Mouse (Mus musculus) activated CD4-positive, CD25-positive, alpha-beta regulatory T cell, adult 4 months (primary cell): ENCODE results near the gene Zfp280d. TPM values are rescaled to one million over a fixed set of nuclear protein-coding genes. Genes with fewer than 3 reads are reported as not detected.

ENCODE experiments used
- ATAC-seq: one replicate; pipeline ENCODE4 v1.8.0; 2017
- polyA plus RNA-seq, 2 experiments: library from polyadenylated mRNA; unstranded; fragments of 100-300 nt; shearing (Covaris generic); gene quantifications; one replicate each; pipeline ENCODE4 v1.2.1; 2017

Zfp280d gene
- polyA plus RNA-seq = 10 to 100 TPM; 47.4 to 52.6 TPM

DNA sequence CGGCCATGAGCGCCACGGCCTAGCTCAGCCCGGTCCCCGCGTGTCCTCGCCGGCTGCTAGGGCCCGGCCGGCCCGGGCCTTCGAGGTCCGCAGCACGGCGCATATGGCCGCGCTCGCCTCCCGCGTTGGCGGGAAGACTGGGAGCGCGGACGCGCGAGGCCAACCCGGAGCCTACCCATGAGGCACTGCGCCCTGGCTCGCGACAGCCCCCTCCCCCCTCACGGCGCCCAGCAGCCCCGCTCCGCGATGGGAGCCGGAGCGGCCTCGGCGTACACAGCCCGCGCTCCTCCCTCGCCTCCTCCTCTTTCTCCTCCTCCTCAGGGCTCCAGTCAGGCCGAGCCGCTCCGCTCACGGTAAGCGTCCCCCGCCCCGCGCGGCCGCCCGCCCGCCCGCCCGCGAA is at the start of gene Zfp280d:
Gene Zfp280d (plus strand): TSS at position 184 of the 400 bp plus-strand sequence.
- ATAC-seq = peak; percentile 96

DNA sequence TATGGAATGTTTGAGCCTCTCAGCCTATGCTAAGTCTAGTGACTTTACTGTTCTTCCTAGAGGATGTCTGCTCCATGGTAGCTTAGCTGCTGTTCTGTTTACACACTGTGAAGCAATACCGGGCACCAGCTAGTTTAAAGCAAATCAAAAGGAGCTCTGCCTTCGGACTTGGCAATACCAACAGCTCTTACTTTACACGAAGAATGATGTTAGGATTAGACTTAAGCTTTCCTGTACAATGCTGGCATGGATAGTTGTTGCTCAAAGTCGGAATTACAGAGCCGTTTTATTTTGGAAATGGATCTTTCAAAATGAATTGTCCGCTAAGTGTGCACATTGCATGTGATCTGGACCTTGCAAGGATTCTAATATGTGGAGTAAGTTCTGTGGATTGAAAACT is 48.1 kb upstream of the Zfp280d start:
- no peak for ATAC-seq

- ATAC-seq = no peak
Observed at GRCm38 (mm10) chr9:72252656-72253055, 22.0 kb upstream of the Zfp280d start.

DNA sequence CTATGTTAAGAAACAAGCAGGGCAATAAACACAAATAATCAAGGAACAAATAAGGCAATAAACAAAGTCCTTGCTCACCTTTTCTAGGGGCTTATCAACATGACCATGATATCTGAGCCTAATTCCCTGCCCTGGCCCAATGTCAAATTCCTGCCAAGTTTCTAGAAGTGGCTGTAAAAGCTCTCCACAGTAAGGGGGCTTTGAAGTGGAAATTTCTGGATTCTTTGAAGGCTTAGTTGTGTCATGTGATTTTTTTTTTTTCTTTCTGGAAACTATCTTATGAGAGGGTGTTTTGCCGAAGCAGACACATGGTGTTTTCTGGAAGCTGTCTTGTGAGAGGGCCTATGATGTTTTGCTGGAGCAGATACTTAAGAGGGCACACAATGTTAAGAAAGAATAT is 19.4 kb upstream of the Zfp280d start:
- no peak for ATAC-seq

GRCm38 (mm10) chr9:72256646-72257045 is 18.0 kb upstream of the Zfp280d start:
- no peak for ATAC-seq

DNA sequence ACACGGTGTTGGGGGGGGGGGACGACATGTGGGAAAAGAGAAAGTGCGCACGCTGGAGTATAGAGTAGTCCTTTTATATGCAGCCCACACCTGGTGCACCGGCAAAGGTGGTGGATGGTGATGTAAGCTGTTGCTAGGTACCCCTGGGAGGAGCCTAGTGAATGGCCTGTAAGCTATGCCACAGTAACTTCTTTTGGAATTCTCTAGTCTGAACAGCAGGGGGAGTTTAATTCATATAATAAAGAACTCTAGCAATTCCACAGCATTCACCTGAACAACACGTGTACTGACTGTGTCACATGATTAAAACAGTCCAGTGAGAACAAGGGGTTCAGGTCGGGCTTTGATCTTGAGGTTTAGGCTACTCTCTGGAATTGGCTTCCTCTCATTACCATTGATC is 14.3 kb upstream of the Zfp280d start:
- peak; percentile 83 for ATAC-seq

GRCm38 (mm10) chr9:72264859-72265258 is 9.8 kb upstream of the Zfp280d start:
- ATAC-seq = no peak

DNA sequence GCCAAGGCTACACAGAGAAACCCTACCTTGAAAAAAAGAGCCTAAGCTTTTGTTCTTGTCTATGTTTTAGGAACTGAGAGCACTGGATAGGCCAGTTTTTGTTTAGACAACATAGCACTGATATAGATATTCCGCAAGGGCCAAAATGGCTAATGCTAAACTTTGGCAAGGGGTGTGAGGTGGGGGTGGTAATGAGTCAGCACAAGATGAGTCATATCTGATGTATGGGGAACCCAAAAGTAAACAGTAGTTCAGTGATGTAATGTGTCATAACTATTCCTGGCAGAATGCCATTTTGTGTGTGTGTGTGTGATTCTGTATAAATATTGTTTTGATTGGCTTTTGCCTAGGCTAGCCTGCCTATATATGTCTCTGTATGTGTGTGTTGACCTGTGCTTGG is 4.5 kb upstream of the Zfp280d start:
- ATAC-seq = no peak

GRCm38 (mm10) chr9:72273646-72274410 is 832 bp upstream of the Zfp280d start:
- no peak for ATAC-seq

- peak; percentile 17 for ATAC-seq
Observed at GRCm38 (mm10) chr9:72275101-72275978, 680 bp downstream of the Zfp280d start.

GRCm38 (mm10) chr9:72275979-72276500 is 1.4 kb downstream of the Zfp280d start:
- no peak for ATAC-seq

DNA sequence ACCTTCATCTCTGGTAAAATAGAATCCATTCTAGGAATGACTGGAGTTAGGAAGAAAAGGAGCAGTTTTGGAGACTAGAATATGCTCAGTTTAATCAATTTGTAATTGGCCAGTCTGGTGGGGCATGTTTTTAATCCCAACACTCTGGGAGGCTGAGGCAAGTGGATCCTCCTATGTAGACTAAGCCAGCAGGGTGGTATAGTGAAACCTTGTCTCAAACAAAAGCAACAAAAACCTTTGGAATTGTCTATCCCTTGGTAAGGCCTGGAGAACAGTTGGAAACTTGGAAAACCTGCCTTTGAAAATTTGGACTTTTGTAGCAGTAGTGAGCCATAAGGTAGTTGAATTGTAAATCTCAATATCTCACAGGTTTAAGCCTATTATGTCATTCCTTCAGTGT is 2.3 kb downstream of the Zfp280d start:
- ATAC-seq = no peak

DNA sequence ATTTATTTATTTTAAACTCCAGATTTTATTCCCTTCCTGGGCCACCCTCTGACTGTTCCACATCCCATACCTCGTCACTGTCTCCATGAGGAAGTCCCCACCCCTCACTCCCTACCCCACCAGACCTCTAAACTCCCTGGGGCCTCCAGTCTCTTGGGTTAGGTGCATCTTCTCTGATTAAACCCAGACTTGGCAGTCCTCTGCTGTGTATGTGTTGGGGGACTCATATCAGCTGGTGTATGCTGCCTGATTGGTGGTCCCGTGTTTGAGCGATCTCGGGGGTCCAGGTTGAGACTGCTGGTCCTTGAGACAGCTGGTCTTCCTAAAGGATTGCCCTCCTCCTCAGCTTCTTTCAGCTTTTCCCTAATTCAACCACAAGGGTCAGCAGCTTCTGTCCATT is 5.3 kb downstream of the Zfp280d start:
- no peak for ATAC-seq

DNA sequence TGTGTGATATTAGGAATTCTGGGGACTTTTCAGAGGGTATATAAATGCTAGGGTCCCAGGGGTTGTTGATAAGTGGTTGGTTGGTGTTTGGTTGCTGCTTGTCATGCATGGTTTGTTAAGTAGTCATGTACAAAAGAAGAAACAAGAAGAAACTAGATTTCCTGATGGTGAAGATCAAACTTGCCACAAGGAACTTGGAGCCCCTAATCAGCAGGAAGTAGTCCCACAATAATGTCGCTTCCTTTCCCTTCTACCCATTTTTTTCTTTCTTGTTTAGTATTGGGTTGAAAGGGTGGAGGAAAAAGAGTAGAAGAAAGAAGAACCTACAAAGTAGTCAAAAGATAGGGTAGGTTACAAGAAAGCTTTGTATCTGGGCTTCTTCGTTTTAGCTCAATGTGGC is 13.0 kb downstream of the Zfp280d start:
- ATAC-seq = no peak

DNA sequence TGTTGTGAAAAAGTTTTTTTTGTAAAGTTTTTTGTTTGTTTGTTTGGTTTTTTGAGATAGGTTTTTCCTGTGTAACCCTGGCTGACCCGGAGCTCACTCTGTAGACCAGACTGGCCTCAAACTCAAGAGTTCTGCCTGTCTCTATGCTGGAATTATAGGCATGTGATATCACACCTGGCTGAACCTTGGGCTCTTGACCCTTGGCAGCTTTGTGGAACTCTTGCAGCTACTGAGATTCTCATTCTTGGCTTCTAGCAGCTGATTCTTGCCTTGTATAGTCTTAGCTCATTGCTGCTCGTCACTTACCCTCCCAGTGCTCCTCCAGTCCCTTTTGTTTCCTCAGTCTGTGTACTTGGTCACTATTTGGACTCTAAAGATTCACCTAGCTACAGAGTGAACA is 13.6 kb downstream of the Zfp280d start:
- ATAC-seq = no peak

- no peak for ATAC-seq
Observed at GRCm38 (mm10) chr9:72289094-72289493, 14.4 kb downstream of the Zfp280d start.

GRCm38 (mm10) chr9:72294076-72294475 is 19.4 kb downstream of the Zfp280d start:
- ATAC-seq = no peak

DNA sequence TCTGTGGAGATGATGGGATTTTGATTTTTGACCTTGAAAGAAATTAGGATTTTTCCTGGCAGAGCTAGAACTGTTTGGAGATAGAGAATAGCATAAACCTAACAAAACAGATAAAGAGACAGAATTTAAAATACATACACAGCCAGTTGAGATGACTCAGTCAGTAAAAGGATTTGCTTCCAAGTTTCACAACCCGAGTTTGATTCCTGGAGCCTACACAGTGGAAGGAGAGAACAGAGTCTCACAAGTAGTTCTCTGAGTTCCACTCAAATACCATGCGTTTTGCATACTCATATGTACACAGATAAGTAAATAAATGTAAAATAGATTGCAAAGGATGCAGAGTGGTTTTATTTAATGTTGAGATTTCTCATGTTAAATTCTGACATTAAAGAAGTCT is 35.1 kb downstream of the Zfp280d start:
- no peak for ATAC-seq

GRCm38 (mm10) chr9:72333221-72333620 is 58.6 kb downstream of the Zfp280d start:
- ATAC-seq = no peak

GRCm38 (mm10) chr9:72336069-72336468 is 61.4 kb downstream of the Zfp280d start:
- ATAC-seq = no peak

GRCm38 (mm10) chr9:72339119-72339518 is 64.5 kb downstream of the Zfp280d start:
- no peak for ATAC-seq

DNA sequence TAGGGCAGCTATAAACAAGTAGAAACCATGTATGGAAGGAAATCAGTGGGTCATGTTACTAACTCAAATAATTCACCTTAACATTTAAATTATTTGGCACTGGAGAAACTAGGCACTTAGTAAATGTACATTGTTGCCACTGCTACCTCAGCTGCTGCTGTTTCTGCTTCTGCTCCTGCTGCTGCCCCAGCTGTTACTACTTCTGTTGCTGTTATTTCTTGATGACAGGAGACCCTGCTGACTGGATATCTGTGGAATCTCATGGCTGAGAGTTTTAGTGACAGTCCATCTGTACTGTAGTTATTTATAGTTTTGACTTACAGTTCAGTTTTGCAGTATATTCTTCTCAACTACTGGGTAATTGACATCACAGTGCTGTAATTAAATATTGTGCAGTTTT is 69.2 kb downstream of the Zfp280d start:
- no peak for ATAC-seq

GRCm38 (mm10) chr9:72372359-72372758 is 97.7 kb downstream of the Zfp280d start:
- no peak for ATAC-seq

GRCm38 (mm10) chr9:72374074-72374473 is 99.4 kb downstream of the Zfp280d start:
- ATAC-seq = no peak
